Mouse (Mus musculus) bone marrow, adult 2 months (tissue): ENCODE measurements around the gene Cdc42bpb. TPM values are rescaled to one million over a fixed set of nuclear protein-coding genes. Genes with fewer than 3 reads are reported as not detected.

Experiments used
- H3K27ac ChIP-seq: fragments of 200-500 bp; 2 replicates; pipeline ENCODE4 v1.5.1; 2012; ENCODE audit warnings: low read depth, mild to moderate bottlenecking, control low read depth, inconsistent platforms, low read length; ENCODE audit not compliant: control insufficient read depth, poor library complexity, insufficient read depth
- H3K4me1 ChIP-seq: fragments of 200-500 bp; 2 replicates; pipeline ENCODE4 v1.6.1; 2011; ENCODE audit warnings: low read length; ENCODE audit not compliant: control insufficient read depth, insufficient read depth
- H3K4me3 ChIP-seq: fragments of 200-500 bp; replicated peaks from 2 replicates; pipeline ENCODE3; 2011; ENCODE audit warnings: mild to moderate bottlenecking, low read depth, low read length, control low read depth; ENCODE audit not compliant: control insufficient read depth
- CTCF ChIP-seq: fragments of 200-500 bp; IDR thresholded peaks from 2 replicates; pipeline ENCODE4 v1.5.1; 2011; ENCODE audit warnings: low read length, control low read depth; ENCODE audit not compliant: control insufficient read depth, insufficient read depth
- POLR2A ChIP-seq: fragments of 200-500 bp; IDR thresholded peaks from 2 replicates; pipeline ENCODE4 v1.6.1; 2011; ENCODE audit warnings: low read depth, mild to moderate bottlenecking, control low read depth, low read length, borderline replicate concordance; ENCODE audit not compliant: control insufficient read depth
- WGBS: fragments of 180-500 bp; shearing (Covaris S2); methylation state at CpG from one replicate; pipeline ENCODE4 v1.1.7; 2018; 5-methylcytosine and 5-hydroxymethylcytosine counted together
- polyA plus RNA-seq: library from polyadenylated mRNA; stranded (reverse); fragments of >200 nt; gene quantifications from 2 replicates; pipeline ENCODE4 v1.2.4, GENCODE M21; 2011; ENCODE audit warnings: low replicate concordance; ENCODE audit not compliant: missing spikeins, insufficient read depth, insufficient read length

Cdc42bpb gene
- polyA plus RNA-seq, 1 experiment, result 20.1 TPM

- Histone ChIP-seq H3K4me3 (peak overlapping the region; percentile 77), H3K4me1 (no peaks in the 10 kb centered on the region), H3K27ac (peak overlapping the region; percentile 68; the same call in 1 of the 2 replicates)
- no peak for TF ChIP-seq CTCF
- TF ChIP-seq POLR2A, result no peak
- under 1% methylated on average over 49 of the region's 49 CpGs for WGBS
These were observed 639 bp downstream of the Cdc42bpb start for GRCm38 (mm10) chr12:111376826-111377331.

DNA sequence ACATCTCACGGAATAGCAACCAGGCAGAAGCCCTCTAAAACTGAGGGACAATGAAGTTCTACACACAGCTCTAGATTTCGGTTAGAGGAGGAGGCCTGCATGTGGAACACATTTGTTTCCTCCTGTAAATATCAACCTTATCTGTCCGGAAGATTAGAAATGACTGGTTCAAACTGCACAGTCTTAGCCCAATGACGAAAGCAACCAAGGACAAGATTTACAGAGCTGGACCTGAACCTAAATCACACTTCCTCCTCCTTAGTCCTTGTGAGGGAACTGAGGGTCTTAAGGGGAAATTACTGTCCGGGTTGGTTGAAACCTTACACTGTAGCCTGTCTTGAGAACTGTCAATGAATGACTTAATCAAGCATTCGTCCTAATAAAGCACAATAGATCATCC lies 1.5 kb downstream of the Cdc42bpb start:
- no peak overlapping the region for H3K27ac ChIP-seq
- H3K4me1 ChIP-seq, result no peaks in the 10 kb centered on the region
- no peak for TF ChIP-seq CTCF
- no peak for TF ChIP-seq POLR2A
- no peak overlapping the region for H3K4me3 ChIP-seq
- 11% methylated on average over 6 of the region's 6 CpGs for WGBS

DNA sequence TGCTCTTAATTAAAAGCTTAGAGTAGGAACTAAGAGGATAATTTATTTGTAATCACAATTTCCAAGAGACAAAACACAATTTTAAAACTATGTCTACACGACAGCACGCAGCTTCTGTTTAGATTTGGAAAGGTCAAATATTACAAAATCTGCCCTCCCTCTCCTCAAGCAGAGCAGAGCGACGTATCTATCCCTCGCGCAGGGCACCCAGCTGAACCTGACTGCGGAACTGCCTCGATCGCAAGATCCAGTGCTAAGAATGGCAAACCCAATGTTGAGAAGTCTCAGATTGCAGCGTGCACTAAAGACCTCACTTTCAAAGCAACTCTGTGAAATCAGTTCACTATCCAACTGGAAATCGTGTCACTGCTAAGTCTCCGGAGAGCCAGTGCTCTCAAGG lies 2.0 kb downstream of the Cdc42bpb start:
- 68% methylated on average over 12 of the region's 12 CpGs for whole genome bisulfite sequencing
- H3K4me1 ChIP-seq, result no peaks in the 10 kb centered on the region
- H3K4me3 ChIP-seq, result no peak overlapping the region
- TF ChIP-seq POLR2A, result no peak
- TF ChIP-seq CTCF, result no peak
- H3K27ac ChIP-seq, result no peak overlapping the region

- Histone ChIP-seq H3K27ac (no peak overlapping the region), H3K4me3 (no peak overlapping the region), H3K4me1 (no peaks in the 10 kb centered on the region)
- 79% methylated on average over 10 of the region's 10 CpGs for WGBS
- no peak for TF ChIP-seq CTCF
- TF ChIP-seq POLR2A, result no peak
These were observed 2.8 kb downstream of the Cdc42bpb start for GRCm38 (mm10) chr12:111374727-111375126.

DNA sequence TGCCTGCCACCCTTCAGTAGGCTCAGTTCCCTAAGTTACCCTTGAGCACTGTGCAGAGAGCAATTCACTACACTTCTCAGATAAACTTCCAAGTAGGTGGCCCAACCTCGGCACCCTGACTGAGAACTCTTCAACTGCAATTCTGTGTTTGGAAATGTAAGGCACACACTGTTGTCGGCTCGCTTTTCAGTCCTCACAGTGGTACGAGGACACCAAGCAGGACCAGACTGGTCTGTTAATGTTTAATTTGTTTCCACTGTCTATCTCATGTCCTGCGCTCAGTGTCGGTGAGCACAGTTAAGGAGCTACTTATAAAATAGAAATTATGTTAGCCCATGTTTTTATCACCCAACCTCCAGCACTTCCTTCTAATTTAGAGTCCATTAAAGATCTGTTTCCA lies 4.1 kb downstream of the Cdc42bpb start:
- TF ChIP-seq POLR2A (no peak), CTCF (no peak)
- Histone ChIP-seq H3K27ac (no peak overlapping the region), H3K4me3 (no peak overlapping the region), H3K4me1 (no peaks in the 10 kb centered on the region)
- WGBS, result 78% methylated on average over 6 of the region's 6 CpGs

- no peaks in the 10 kb centered on the region for H3K4me1 ChIP-seq
- WGBS, result 72% methylated on average over 7 of the region's 7 CpGs
- H3K27ac ChIP-seq, result no peak overlapping the region
- no peak overlapping the region for H3K4me3 ChIP-seq
- TF ChIP-seq POLR2A (no peak), CTCF (no peak)
These were observed 5.6 kb downstream of the Cdc42bpb start for GRCm38 (mm10) chr12:111371905-111372304.

DNA sequence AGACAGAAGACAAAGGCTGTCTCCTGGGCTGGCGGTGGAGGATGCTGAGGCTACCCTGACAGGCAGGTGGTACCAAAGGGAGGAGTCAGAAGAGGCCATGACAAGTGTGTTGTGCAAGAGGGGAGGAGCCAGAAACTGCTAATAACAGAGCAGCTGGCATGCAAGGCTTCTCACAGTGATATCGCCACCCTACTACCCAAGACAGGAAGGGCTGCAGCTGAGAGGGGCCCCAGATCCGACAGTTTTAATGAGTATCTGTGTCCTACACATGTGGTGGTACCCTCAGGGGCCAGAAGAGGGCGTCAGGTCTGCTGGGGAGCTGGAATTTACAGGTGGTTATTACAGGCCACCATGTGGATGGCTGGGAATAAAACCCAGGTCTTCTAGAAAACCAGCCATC lies 7.3 kb downstream of the Cdc42bpb start:
- Histone ChIP-seq H3K27ac (no peak overlapping the region), H3K4me1 (no peaks in the 10 kb centered on the region), H3K4me3 (no peak overlapping the region)
- 52% methylated on average over 4 of the region's 4 CpGs for WGBS
- TF ChIP-seq CTCF (no peak), POLR2A (no peak)

DNA sequence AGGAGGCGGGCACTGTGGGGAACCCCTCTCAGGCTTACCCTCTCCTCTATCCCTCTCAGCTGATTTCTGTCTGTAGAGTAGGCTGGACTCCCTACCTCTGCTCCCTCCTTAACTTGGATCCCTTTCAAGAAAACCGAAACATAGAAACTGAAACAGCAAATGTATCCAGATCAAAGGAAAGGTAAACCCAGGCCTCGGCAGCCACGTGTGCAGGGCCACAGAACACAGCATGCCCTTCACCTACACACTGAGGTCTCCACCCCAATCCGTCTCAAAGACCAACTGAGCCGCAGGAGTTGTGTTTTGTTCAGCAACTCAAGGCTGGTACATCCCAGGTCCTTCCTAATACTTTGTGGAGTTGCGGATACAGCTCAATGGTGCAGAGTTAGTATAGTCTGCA lies 10.5 kb downstream of the Cdc42bpb start:
- no peaks in the 10 kb centered on the region for H3K4me1 ChIP-seq
- H3K4me3 ChIP-seq, result no peak overlapping the region
- no peak for TF ChIP-seq POLR2A
- TF ChIP-seq CTCF, result no peak
- H3K27ac ChIP-seq, result no peak overlapping the region
- WGBS, result 74% methylated on average over 7 of the region's 7 CpGs

GRCm38 (mm10) chr12:111364234-111364633 lies 13.3 kb downstream of the Cdc42bpb start:
- 78% methylated on average over 3 of the region's 3 CpGs for WGBS
- Histone ChIP-seq H3K4me3 (no peak overlapping the region), H3K27ac (no peak overlapping the region), H3K4me1 (no peaks in the 10 kb centered on the region)
- TF ChIP-seq CTCF (no peak), POLR2A (no peak)
